Mouse (Mus musculus): Measurements from ENCODE around the gene Zdhhc1.

- no peak for TF ChIP-seq POLR2A (IDR thresholded peaks at IDR 0.05; ENCODE audit: insufficient read depth, low read depth, low read length)
- TF ChIP-seq CTCF (IDR thresholded peaks at IDR 0.05): no peak
These were observed 32.1 kb downstream of the Zdhhc1 start for GRCm38 (mm10) chr8:105464595-105464994.
